Mouse (Mus musculus): ENCODE data around the gene Vmn1r197. TPM values are rescaled to one million over a fixed set of nuclear protein-coding genes. Genes with fewer than 3 reads are reported as not detected.
A peak's percentile ranks its signal among the peaks of the same experiment; 100 is the strongest.
"Not testable (repeated sequence)": the region's sequence is repeated elsewhere in the genome, so short reads cannot be mapped to it uniquely, and the experiment has no call there.

Vmn1r197 gene
- not detected for total RNA-seq (2021)
- long read RNA-seq, experiment 1 = 0 reads
- long read RNA-seq, experiment 2 = 0 reads

DNA sequence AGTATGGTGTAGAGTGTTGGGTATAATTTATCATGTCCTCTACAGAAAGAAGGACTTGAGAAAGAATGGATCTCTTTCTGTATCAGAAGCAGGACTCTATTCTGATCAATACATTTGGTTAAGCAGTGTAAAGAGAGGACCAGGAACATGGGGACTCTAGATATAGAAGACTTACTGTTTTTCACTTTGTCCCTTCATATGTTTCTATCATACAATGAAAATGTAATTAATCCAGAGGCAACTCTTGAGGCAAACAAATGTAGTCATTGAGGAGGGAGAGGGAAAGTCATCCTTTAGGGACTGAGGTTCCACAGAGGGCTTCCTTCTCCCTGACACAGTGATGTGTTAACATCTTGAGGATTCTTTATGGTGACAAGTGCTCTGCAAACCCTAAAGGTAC lies at the start of gene Vmn1r197:
TSS of gene Vmn1r197 (plus strand) at position 301 of the 400 bp plus-strand sequence.
- DNase-seq = no peak
- intact Hi-C loops (cut with DNase I) = no loop called here

DNA sequence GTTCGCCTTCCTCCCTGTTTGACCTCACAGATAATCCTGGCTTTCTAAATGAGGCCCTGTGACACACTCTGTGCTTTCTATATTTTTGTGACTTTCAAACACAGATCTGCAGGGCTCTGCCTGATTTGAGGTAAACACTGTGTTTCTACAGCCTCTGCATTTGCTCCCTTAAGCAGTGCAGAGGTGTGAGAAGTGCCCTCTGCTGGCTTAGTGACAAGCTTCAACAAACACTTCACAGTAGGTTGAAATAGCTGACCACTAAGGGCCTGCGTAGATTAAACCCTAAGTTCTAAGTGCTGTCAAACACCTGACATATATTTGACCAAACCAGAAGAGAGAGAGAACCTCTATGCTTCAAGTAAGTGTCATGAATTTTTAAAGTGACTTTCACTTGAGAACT lies 39.8 kb upstream of the Vmn1r197 start:
- intact Hi-C loops (cut with DNase I) = no loop called here
- no peak for DNase-seq

DNA sequence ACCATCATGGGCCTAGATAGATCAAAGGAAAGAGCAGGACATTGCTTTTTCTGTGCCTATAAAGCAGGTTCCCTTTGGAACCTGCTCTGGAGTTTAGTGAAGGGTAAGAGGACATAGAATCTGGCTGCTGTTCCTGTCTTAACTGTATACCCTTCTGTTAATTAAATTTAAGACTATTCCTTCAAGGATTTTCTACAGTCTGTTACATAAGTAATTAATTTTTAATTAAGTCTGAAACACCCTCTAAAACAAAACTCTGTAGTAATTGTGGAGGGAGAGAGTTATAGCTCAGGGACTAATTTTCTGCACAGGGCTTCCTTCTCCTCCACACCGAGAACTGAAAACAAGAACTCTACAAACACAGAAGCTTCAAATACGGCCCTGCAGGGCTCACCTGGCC lies 34.8 kb upstream of the Vmn1r197 start, which contains the start of gene Vmn1r196:
TSS of gene Vmn1r196 (plus strand) at position 301 of the 400 bp plus-strand sequence.
- intact Hi-C loops (cut with DNase I) = no loop called here
- no peak for DNase-seq

DNA sequence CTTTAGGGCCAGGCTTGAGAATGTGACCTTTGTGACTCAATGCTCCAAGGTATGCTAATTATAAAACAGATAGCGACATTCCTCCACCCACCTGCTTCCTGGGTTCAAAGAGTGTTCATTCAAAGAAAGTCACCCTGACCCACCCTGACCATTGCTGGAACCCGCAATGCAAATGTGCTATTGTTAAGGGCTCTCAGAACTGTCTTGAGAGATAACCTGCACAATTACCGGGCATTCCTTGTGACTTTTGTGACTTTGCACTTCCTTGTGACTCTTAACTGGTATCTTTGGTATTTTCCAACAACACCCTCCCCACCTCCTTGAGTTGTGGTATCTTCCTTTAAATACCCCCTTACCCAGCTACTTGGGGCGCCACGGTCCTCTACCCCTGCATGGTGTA lies 16.3 kb upstream of the Vmn1r197 start:
- intact Hi-C loops (cut with DNase I); DNase-seq: not testable (repeated sequence)

DNA sequence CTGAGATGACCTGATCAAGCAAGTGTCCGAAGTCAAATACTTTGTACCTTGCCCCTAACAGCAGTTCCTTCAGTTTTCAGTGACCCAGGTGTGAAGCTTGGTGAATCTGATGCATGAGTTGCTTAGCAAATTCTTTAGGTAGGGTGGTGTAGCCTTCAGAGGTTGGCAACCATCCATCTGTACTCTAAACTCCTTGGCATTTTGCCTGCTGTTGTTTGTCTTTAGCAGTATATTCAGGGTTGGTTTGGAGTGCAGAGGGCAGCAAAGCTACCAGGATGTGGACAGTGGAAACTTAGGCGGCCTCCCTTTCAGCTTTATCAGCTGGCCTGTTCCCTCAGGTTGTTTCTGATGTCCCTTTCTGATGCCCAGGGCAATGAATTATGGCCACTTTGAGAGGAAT lies 9.0 kb upstream of the Vmn1r197 start:
- DNase-seq = no peak
- intact Hi-C loops (cut with DNase I) = no loop called here

DNA sequence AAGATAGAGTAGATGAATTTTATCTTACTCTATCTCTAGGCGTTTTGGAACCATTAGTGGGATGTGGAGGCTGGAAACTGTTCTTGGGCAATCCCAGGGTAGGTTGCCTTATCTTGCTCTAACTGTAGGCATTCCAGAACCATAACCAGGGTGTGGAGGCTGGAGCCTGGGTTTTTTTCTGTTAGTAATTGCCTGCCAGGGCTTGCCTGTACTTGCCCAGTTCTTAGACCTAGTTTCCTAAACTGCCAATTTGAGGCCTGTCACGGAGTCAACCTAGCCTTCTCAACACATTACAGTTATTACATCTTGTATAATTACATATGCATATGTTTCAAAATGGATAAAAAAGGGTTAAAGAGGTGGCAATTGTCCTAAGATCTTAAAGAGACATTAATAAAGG lies 7.0 kb upstream of the Vmn1r197 start:
- DNase-seq = no peak
- intact Hi-C loops (cut with DNase I) = no loop called here

DNA sequence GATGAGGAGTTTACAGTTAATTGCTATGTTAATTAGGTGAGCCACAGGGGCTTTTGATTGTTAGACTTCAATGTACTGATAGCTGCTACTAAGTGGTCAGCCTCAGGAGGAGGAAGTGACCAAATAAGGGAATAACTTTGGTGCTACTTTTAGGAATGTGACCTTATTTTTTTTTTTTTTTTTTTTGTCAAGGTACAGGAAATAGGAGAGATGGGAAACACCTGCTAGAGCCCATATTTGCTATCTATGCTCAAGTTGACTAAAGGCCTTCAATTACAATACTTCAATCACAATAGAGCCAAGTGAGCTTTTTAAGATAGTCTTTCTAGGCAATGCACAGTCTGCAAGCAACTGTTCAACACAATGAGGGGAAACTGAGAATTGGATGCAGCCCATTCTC lies 4.3 kb upstream of the Vmn1r197 start:
- no peak for DNase-seq
- intact Hi-C loops (cut with DNase I) = no loop called here

DNA sequence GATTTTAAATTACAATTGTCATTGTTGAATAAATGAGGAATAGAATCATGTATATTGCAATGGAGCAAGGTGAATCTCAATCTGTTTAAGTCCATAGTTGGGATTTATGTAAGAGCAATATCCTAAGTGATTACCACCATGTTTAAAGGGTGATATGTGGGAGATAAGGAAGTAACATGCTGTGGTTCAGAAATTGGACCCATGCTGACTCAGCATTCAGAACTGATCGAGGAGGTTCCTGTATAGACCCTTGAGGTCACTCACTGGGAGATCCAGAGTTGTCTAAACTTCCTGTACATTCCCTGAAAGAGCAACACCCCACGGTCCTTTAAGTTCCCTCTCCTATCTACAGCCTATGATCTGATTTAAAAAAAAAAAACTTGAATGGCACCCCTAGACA lies 8.9 kb downstream of the Vmn1r197 start:
- DNase-seq = no peak
- intact Hi-C loops (cut with DNase I) = no loop called here

DNA sequence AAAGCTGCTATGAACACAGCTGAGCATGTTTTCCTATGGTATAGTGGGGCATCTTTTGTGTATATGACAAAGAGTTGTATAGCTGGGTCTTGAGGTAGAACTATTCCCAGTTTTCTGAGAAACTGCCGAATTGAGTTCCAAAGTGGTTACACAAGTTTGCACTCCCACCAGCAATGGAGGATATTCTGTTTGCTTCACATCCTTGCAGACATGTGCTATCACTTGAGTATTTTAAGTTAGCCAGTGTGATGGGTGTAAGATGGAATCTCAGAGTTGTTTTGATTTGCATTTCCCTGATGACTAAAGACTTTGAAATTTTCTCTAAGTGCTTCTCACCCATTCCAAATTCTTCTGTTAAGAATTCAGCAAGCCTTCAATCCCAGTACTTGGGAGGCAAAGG lies 11.2 kb downstream of the Vmn1r197 start:
- intact Hi-C loops (cut with DNase I) = no loop called here
- DNase-seq = no peak

DNA sequence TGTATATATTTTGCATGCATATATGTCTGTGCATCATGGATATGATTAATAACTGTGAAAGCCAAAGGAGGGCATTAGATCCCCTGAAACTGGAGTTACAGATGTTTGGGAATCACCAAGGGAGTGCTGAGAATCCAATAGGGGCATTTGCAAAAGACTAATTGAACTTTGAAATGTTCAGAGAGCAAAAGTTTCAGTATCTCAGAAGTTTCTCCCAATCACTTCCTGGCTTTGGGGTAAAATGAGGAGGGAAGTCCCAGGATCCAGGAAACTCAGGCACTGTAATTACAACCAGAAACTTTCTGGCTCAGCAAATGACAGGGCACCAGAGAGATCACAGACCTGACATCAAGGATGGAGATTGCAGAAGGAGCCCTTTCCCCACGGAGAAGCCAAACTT lies 25.7 kb downstream of the Vmn1r197 start, which contains the start of gene Vmn1r198:
TSS of gene Vmn1r198 (plus strand) at position 301 of the 400 bp plus-strand sequence.
- DNase-seq = no peak
- intact Hi-C loops (cut with DNase I) = no loop called here

DNA sequence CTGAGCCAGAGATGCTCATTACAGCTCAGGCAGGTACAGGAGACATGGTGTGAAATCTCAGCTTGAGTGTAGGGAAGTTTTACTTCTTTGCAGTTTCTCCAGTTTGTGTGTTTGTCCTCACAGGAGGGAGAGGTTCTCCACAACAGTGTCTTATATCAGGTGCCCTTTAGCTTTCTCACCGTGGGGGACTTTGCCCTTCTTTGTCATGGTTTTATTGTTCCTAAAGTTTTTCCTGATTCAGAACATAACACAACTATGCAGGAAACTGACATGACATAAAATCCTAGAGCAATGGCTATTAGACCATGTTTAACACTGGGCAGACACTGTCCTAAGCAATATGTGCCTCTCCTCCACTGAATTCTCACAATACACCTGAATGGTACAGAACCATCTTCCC lies 26.4 kb downstream of the Vmn1r197 start:
- intact Hi-C loops (cut with DNase I) = no loop called here
- no peak for DNase-seq

DNA sequence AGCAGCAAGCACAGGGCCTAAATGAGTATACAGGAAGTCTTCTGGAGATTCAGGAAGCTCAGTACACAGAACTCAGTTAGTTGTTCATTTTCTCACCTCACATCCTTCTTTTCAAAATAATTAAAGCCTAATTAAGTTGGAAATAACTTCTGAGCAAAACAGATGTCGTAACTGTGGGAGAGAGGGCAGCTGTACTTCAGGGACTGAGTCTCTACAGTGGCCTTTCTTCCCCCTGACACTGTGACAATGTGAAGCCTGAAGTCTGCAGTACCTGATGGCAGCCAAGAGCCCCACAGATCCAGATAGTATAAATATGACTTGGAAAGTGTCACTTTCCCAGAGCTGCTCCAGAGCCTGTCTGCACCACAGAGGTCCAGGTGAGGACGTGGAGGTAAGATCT lies 55.1 kb downstream of the Vmn1r197 start, which contains the start of gene Vmn1r199:
TSS of gene Vmn1r199 (plus strand) at position 301 of the 400 bp plus-strand sequence.
- intact Hi-C loops (cut with DNase I) = no loop called here
- DNase-seq = no peak

DNA sequence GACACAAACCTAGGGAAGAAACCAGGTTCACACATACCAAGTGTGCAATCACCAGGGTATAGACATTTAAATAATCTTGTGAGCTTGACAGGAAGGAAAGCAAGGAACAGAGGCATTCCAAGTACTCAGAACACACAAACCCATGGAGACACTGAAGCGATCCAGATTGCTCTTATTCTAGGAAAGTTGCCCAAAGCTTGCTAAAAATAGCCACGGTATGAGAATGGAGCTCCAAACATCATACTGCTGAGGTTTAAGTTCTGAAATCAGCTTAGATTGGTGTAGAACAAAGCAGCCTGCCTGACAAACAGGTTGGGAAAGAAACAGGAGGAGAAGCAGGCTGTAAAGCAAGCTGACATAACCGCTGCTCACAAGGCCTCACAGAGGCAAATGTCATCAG lies 56.7 kb downstream of the Vmn1r197 start:
- peak in 1 of 2 experiments; percentile 23 for DNase-seq

More for the DNA sequence above, 56.7 kb downstream of the Vmn1r197 start:
- intact Hi-C loops (cut with DNase I) = not testable (repeated sequence)

Other genes starting within 250 kb of the Vmn1r197 start
- not detected for gene Vmn1r188, start 240.1 kb upstream of the Vmn1r197 start, total RNA-seq (2021)
- gene Vmn1r189, start 218.8 kb upstream of the Vmn1r197 start, total RNA-seq (2021) = not detected
- gene Vmn1r191, start 140.6 kb upstream of the Vmn1r197 start, total RNA-seq (2021) = not detected
- gene Vmn1r192, start 133.4 kb upstream of the Vmn1r197 start, total RNA-seq (2021) = not detected
- gene Vmn1r193, start 101.4 kb upstream of the Vmn1r197 start, total RNA-seq (2021) = not detected
- gene Vmn1r194, start 80.4 kb upstream of the Vmn1r197 start, total RNA-seq (2021) = not detected
- gene Vmn1r195, start 54.1 kb upstream of the Vmn1r197 start, total RNA-seq (2021) = not detected
- not detected for gene Vmn1r196, start 34.7 kb upstream of the Vmn1r197 start, total RNA-seq (2021)
- gene Vmn1r198, start 25.8 kb downstream of the Vmn1r197 start, total RNA-seq (2021) = not detected
- gene Vmn1r199, start 55.2 kb downstream of the Vmn1r197 start, total RNA-seq (2021) = not detected
- gene Vmn1r200, start 65.8 kb downstream of the Vmn1r197 start, total RNA-seq (2021) = not detected
- gene Vmn1r201, start 147.3 kb downstream of the Vmn1r197 start, total RNA-seq (2021) = not detected
- under 1 TPM in 1 of 2 experiments, not detected in 1; 0.05 TPM for gene Vmn1r202, start 180.8 kb downstream of the Vmn1r197 start, total RNA-seq (2021)
- gene Vmn1r203, start 193.5 kb downstream of the Vmn1r197 start, total RNA-seq (2021) = not detected
- gene Vmn1r204, start 228.6 kb downstream of the Vmn1r197 start, total RNA-seq (2021) = not detected

All from heart, postnatal 14 days (tissue).